In the genomic region with DNA sequence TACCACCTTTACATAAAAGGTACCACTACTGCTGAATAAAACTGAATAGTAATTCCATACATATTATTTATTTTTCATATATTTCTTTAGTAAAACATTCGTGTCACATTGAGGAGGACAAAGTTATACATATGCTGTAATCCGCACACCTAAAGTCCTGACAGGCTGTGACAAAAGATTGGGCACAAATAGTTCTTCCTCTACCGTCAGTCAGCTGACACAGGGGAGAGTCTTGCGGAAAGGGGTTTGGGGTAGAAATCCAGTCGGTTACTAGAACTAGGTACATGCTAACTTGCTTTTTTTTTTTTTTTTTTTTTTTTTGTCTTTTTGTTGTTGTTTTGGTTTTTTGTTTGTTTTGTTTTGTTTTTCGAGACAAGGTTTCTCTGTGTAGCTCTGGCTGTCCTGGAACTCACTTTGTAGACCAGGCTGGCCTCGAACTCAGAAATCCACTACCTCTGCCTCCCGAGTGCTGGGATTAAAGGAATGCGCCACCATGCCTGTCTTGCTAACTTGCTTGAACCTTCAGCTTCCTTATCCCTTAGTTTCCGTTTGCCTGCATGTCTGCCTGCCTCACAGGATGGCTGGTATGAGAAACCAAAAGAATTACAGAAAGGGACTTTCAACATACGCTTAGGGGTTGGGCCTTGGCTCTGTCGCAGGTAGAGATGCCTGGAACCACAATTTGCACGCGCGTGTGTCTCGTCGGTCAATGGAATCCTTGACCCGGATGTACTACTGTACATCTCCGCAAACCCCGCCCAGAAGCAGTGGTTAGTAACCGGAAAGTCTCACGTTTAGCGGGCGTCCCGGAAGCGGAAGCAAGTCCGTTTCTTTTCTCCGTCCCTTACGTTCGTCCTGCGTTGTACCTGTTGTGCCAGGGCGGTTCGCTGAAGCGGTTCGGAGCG, we compare ENCODE assay signal across 1 mouse cellular context.
TF ChIP-seq lines count a peak whose summit lies in the region.

A gene (minus strand): TSS at position 734 of the 905 bp plus-strand sequence.
A gene (plus strand): TSS at position 840 of the 905 bp plus-strand sequence.

TF ChIP-seq in MEL, 35 proteins besides CTCF, POLR2A, EP300 and RAD21 (continued from another document):
- peak; percentile 77 for TF ChIP-seq POLR2AphosphoS2 (IDR thresholded peaks at IDR 0.05; ENCODE audit: low read length)
- peak; percentile 75; the same call in 1 of the 2 replicates for TF ChIP-seq TCF12 (IDR thresholded peaks at IDR 0.05; ENCODE audit: low read depth, low read length)
- peak; percentile 94 for TF ChIP-seq KAT2A (conservative IDR thresholded peaks at IDR 0.05; ENCODE audit: low read depth, low read length)
- no peak for TF ChIP-seq USF2 (IDR thresholded peaks at IDR 0.05; ENCODE audit: borderline replicate concordance in 1 of 2, insufficient read depth in 1 of 2, low read depth in 1 of 2, low read length in 2 of 2)
- TF ChIP-seq ZNF384 (IDR thresholded peaks at IDR 0.05; ENCODE audit: low read depth, low read length) = 0 out of 2 replicates have a peak, but pooled peaks have one; percentile 33
- no peak for TF ChIP-seq TAL1 (IDR thresholded peaks at IDR 0.05; ENCODE audit: low read length)
- TF ChIP-seq NELFE (IDR thresholded peaks at IDR 0.05; ENCODE audit: low read depth, low read length) = peak; percentile 38; the same call in 1 of the 2 replicates
- TF ChIP-seq TBP (IDR thresholded peaks at IDR 0.05; ENCODE audit: low read depth, low read length) = peak; percentile 78
- TF ChIP-seq MAFK (IDR thresholded peaks at IDR 0.05; ENCODE audit: borderline replicate concordance, low read depth, low read length) = no peak
- peak; percentile 23; the same call in 1 of the 2 replicates for TF ChIP-seq ETS1 (IDR thresholded peaks at IDR 0.05; ENCODE audit: low read depth, low read length)
- no peak for TF ChIP-seq POLR2AphosphoS5 (IDR thresholded peaks at IDR 0.05; ENCODE audit: borderline replicate concordance, low read depth, low read length)
- no peak for TF ChIP-seq MEF2A (IDR thresholded peaks at IDR 0.05; ENCODE audit: extremely low read depth, insufficient replicate concordance, low read depth, low read length, poor library complexity, severe bottlenecking)
- TF ChIP-seq RCOR1 (IDR thresholded peaks at IDR 0.05; ENCODE audit: low read depth, low read length) = no peak
- TF ChIP-seq HCFC1 (IDR thresholded peaks at IDR 0.05; ENCODE audit: low read depth, low read length) = peak; percentile 96
- no peak for TF ChIP-seq ZC3H11A (IDR thresholded peaks at IDR 0.05; ENCODE audit: low read depth, low read length)
- TF ChIP-seq GABPA (IDR thresholded peaks at IDR 0.05; ENCODE audit: low read depth, low read length) = no peak
- peak; percentile 87 for TF ChIP-seq CHD2 (IDR thresholded peaks at IDR 0.05; ENCODE audit: low read length)
- no peak for TF ChIP-seq ZKSCAN1 (IDR thresholded peaks at IDR 0.05; ENCODE audit: low read depth, low read length)
- no peak for TF ChIP-seq CHD1 (IDR thresholded peaks at IDR 0.05; ENCODE audit: low read depth, low read length)
- TF ChIP-seq UBTF (IDR thresholded peaks at IDR 0.05; ENCODE audit: borderline replicate concordance, insufficient read depth, low read depth, low read length) = no peak
- TF ChIP-seq E2F4 (IDR thresholded peaks at IDR 0.05; ENCODE audit: borderline replicate concordance, low read depth, low read length) = no peak
